Mouse (Mus musculus): Measurements from ENCODE around the gene Kremen2.
"Not testable (repeated sequence)": the region's sequence is repeated elsewhere in the genome, so short reads cannot be mapped to it uniquely, and the experiment has no call there.

Gene Kremen2

GRCm38 (mm10) chr17:23745301-23746251 lies at the start of gene Kremen2:
Gene Kremen2 (minus strand): TSS chr17:23745833.
- DNase-seq (ENCODE audit: low read depth) = no peak

- DNase-seq (ENCODE audit: low read depth) = no peak
Measured at GRCm38 (mm10) chr17:23795323-23795722, 49.7 kb upstream of the Kremen2 start.

GRCm38 (mm10) chr17:23791079-23791357 lies 45.4 kb upstream of the Kremen2 start:
- DNase-seq (ENCODE audit: low read depth) = no peak

- DNase-seq (ENCODE audit: low read depth) = no peak
Measured at GRCm38 (mm10) chr17:23790269-23791078, 44.8 kb upstream of the Kremen2 start, which contains the start of gene Srrm2. Gene Srrm2 (plus strand): TSS chr17:23790532.

GRCm38 (mm10) chr17:23789749-23790268 lies 44.2 kb upstream of the Kremen2 start:
- DNase-seq (ENCODE audit: low read depth) = no peak

- peak; percentile 49 for DNase-seq (ENCODE audit: low read depth)
Measured at GRCm38 (mm10) chr17:23788973-23789372, 43.3 kb upstream of the Kremen2 start.

GRCm38 (mm10) chr17:23786510-23786931 lies 40.9 kb upstream of the Kremen2 start:
- no peak for DNase-seq (ENCODE audit: low read depth)

GRCm38 (mm10) chr17:23785561-23786471 lies 40.2 kb upstream of the Kremen2 start, which contains the start of gene Flywch2:
Gene Flywch2 (minus strand): TSS chr17:23786081.
- DNase-seq (ENCODE audit: low read depth) = no peak

GRCm38 (mm10) chr17:23783352-23783751 lies 37.7 kb upstream of the Kremen2 start:
- DNase-seq (ENCODE audit: low read depth) = peak; percentile 76

GRCm38 (mm10) chr17:23778447-23778846 lies 32.8 kb upstream of the Kremen2 start:
- no peak for DNase-seq (ENCODE audit: low read depth)

- no peak for DNase-seq (ENCODE audit: low read depth)
Measured at GRCm38 (mm10) chr17:23777141-23777540, 31.5 kb upstream of the Kremen2 start.

- no peak for DNase-seq (ENCODE audit: low read depth)
Measured at GRCm38 (mm10) chr17:23776216-23776615, 30.6 kb upstream of the Kremen2 start.

- DNase-seq (ENCODE audit: low read depth) = peak; percentile 88
Measured at GRCm38 (mm10) chr17:23774090-23774489, 28.5 kb upstream of the Kremen2 start.

- no peak for DNase-seq (ENCODE audit: low read depth)
Measured at GRCm38 (mm10) chr17:23773676-23774075, 28.0 kb upstream of the Kremen2 start.

- not testable (repeated sequence) for DNase-seq (ENCODE audit: low read depth)
Measured at GRCm38 (mm10) chr17:23772219-23772556, 26.6 kb upstream of the Kremen2 start.

GRCm38 (mm10) chr17:23771284-23772218 lies 25.9 kb upstream of the Kremen2 start, which contains the start of gene Flywch1:
Gene Flywch1 (minus strand): TSS chr17:23771602.
- peak; percentile 99 for DNase-seq (ENCODE audit: low read depth)

GRCm38 (mm10) chr17:23770896-23771283 lies 25.3 kb upstream of the Kremen2 start:
- DNase-seq (ENCODE audit: low read depth) = peak; percentile 52

- peak; percentile 14 for DNase-seq (ENCODE audit: low read depth)
Measured at GRCm38 (mm10) chr17:23770493-23770892, 24.9 kb upstream of the Kremen2 start.

GRCm38 (mm10) chr17:23762976-23763375 lies 17.3 kb upstream of the Kremen2 start:
- DNase-seq (ENCODE audit: low read depth) = no peak

- DNase-seq (ENCODE audit: low read depth) = no peak
Measured at GRCm38 (mm10) chr17:23761155-23761554, 15.5 kb upstream of the Kremen2 start.
